Mouse (Mus musculus): ENCODE measurements around the gene Glra1. TPM values are rescaled to one million over a fixed set of nuclear protein-coding genes. Genes with fewer than 3 reads are reported as not detected.

Gene Glra1
- polyA plus RNA-seq, 1 experiment from 2014 or later, result not detected

GRCm38 (mm10) chr11:55502886-55503285 lies 105.1 kb downstream of the Glra1 start:
- TF ChIP-seq CTCF (IDR thresholded peaks at IDR 0.05; ENCODE audit: low read depth) (no peak), EP300 (IDR thresholded peaks at IDR 0.05; ENCODE audit: low read depth) (no peak)
- no peak overlapping the region for H3K9ac ChIP-seq (replicated peaks)
- no peaks in the 10 kb centered on the region for H3K9me3 ChIP-seq (ENCODE audit: low read length)
- WGBS (ENCODE audit: insufficient replicate concordance), result 58% methylated on average over 5 of the region's 5 CpGs
- H3K27me3 ChIP-seq (ENCODE audit: insufficient read depth, low read length), result no peaks in the 10 kb centered on the region
- no peak overlapping the region for H3K4me2 ChIP-seq (ENCODE audit: low read depth, low read length)
- no peak overlapping the region for H3K4me3 ChIP-seq (ENCODE audit: low read depth, low read length)
- no peaks in the 10 kb centered on the region for H3K4me1 ChIP-seq (ENCODE audit: insufficient read depth)
- H3K36me3 ChIP-seq (replicated peaks; ENCODE audit: insufficient read depth, low read length), result peaks cover 21% of the 10 kb centered on the region
- no peak overlapping the region for H3K27ac ChIP-seq (ENCODE audit: low read depth)
- ATAC-seq (no peak), DNase-seq (no peak)

- no peak for DNase-seq
- Histone ChIP-seq H3K9ac (replicated peaks) (no peak overlapping the region), H3K4me3 (ENCODE audit: low read depth, low read length) (no peak overlapping the region), H3K9me3 (ENCODE audit: low read length) (no peaks in the 10 kb centered on the region), H3K36me3 (replicated peaks; ENCODE audit: insufficient read depth, low read length) (peaks cover 29% of the 10 kb centered on the region), H3K4me2 (ENCODE audit: low read depth, low read length) (no peak overlapping the region), H3K27me3 (ENCODE audit: insufficient read depth, low read length) (no peaks in the 10 kb centered on the region), H3K27ac (ENCODE audit: low read depth) (no peak overlapping the region), H3K4me1 (ENCODE audit: insufficient read depth) (no peaks in the 10 kb centered on the region)
- ATAC-seq, result no peak
- WGBS (ENCODE audit: insufficient replicate concordance), result 77% methylated on average over 8 of the region's 8 CpGs
- TF ChIP-seq CTCF (IDR thresholded peaks at IDR 0.05; ENCODE audit: low read depth) (no peak), EP300 (IDR thresholded peaks at IDR 0.05; ENCODE audit: low read depth) (no peak)
These were observed 106.0 kb downstream of the Glra1 start for GRCm38 (mm10) chr11:55501955-55502531.

DNA sequence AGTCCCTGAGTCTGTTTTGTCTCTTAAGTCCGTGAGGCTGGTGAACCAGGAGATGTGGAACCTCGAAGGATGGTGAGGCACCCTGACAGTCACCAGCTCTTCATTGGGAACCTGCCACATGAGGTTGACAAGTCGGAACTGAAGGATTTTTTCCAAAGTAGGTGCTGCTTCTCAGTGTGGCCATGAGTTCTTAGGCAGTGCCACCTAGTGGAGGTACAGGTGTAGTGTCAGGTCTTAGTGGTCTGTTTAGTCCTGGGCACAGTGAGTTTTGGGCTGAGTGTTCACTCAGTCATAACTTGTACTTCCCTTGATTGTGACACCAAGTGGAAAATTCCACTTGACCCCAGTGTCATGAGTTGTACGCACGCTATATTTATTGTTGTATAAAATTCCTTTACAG lies 110.1 kb downstream of the Glra1 start:
- H3K4me3 ChIP-seq (ENCODE audit: low read depth, low read length), result no peak overlapping the region
- H3K27me3 ChIP-seq (ENCODE audit: insufficient read depth, low read length), result no peaks in the 10 kb centered on the region
- DNase-seq (peak; percentile 56), ATAC-seq (peak; percentile 57)
- TF ChIP-seq CTCF (IDR thresholded peaks at IDR 0.05; ENCODE audit: low read depth) (peak; percentile 89), EP300 (IDR thresholded peaks at IDR 0.05; ENCODE audit: low read depth) (no peak)
- H3K9me3 ChIP-seq (ENCODE audit: low read length), result no peaks in the 10 kb centered on the region
- H3K4me1 ChIP-seq (ENCODE audit: insufficient read depth), result no peaks in the 10 kb centered on the region
- WGBS (ENCODE audit: insufficient replicate concordance), result 52% methylated on average over 5 of the region's 5 CpGs
- no peak overlapping the region for H3K9ac ChIP-seq (replicated peaks)
- H3K36me3 ChIP-seq (replicated peaks; ENCODE audit: insufficient read depth, low read length), result peaks cover 67% of the 10 kb centered on the region
- no peak overlapping the region for H3K4me2 ChIP-seq (ENCODE audit: low read depth, low read length)
- H3K27ac ChIP-seq (ENCODE audit: low read depth), result no peak overlapping the region

DNA sequence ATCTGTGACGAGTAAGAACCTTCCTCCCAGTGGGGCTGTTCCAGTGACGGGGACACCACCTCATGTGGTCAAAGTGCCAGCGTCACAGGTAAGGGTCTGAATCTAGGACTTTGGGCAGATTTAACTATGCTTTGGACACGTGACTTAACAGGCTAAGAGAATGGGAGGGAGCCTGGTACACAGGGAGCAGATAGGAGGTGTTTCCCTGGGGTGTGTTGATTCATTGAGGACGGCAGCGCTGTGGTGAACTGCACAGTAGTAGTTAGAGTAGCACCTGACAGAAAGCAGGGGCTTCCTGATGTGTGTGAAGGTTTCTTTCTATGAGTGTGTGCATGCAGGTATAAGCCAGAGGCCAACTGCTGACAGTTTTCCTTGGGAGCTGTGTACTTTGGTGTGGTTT lies 111.8 kb downstream of the Glra1 start:
- TF ChIP-seq CTCF (IDR thresholded peaks at IDR 0.05; ENCODE audit: low read depth) (no peak), EP300 (IDR thresholded peaks at IDR 0.05; ENCODE audit: low read depth) (no peak)
- Histone ChIP-seq H3K27me3 (ENCODE audit: insufficient read depth, low read length) (no peaks in the 10 kb centered on the region), H3K36me3 (replicated peaks; ENCODE audit: insufficient read depth, low read length) (peaks cover 84% of the 10 kb centered on the region), H3K9ac (replicated peaks) (no peak overlapping the region), H3K27ac (ENCODE audit: low read depth) (no peak overlapping the region), H3K4me1 (ENCODE audit: insufficient read depth) (no peaks in the 10 kb centered on the region), H3K4me2 (ENCODE audit: low read depth, low read length) (no peak overlapping the region), H3K9me3 (ENCODE audit: low read length) (no peaks in the 10 kb centered on the region), H3K4me3 (ENCODE audit: low read depth, low read length) (no peak overlapping the region)
- 80% methylated on average over 6 of the region's 6 CpGs for WGBS (ENCODE audit: insufficient replicate concordance)
- DNase-seq, result no peak
- no peak for ATAC-seq

- no peak overlapping the region for H3K9ac ChIP-seq (replicated peaks)
- no peak for ATAC-seq
- peaks cover 46% of the 10 kb centered on the region for H3K36me3 ChIP-seq (replicated peaks; ENCODE audit: insufficient read depth, low read length)
- DNase-seq, result no peak
- TF ChIP-seq CTCF (IDR thresholded peaks at IDR 0.05; ENCODE audit: low read depth) (no peak), EP300 (IDR thresholded peaks at IDR 0.05; ENCODE audit: low read depth) (no peak)
- no peaks in the 10 kb centered on the region for H3K27me3 ChIP-seq (ENCODE audit: insufficient read depth, low read length)
- H3K27ac ChIP-seq (ENCODE audit: low read depth), result no peak overlapping the region
- H3K4me1 ChIP-seq (ENCODE audit: insufficient read depth), result no peaks in the 10 kb centered on the region
- H3K4me2 ChIP-seq (ENCODE audit: low read depth, low read length), result no peak overlapping the region
- WGBS (ENCODE audit: insufficient replicate concordance), result 93% methylated on average over 7 of the region's 7 CpGs
- H3K4me3 ChIP-seq (ENCODE audit: low read depth, low read length), result no peak overlapping the region
- H3K9me3 ChIP-seq (ENCODE audit: low read length), result no peaks in the 10 kb centered on the region
These were observed 122.6 kb downstream of the Glra1 start for GRCm38 (mm10) chr11:55485443-55485842.

GRCm38 (mm10) chr11:55473219-55473618 lies 134.8 kb downstream of the Glra1 start:
- Histone ChIP-seq H3K9ac (replicated peaks) (no peak overlapping the region), H3K4me1 (ENCODE audit: insufficient read depth) (peaks cover 27% of the 10 kb centered on the region), H3K27ac (ENCODE audit: low read depth) (no peak overlapping the region), H3K27me3 (ENCODE audit: insufficient read depth, low read length) (no peaks in the 10 kb centered on the region), H3K4me3 (ENCODE audit: low read depth, low read length) (no peak overlapping the region), H3K9me3 (ENCODE audit: low read length) (no peaks in the 10 kb centered on the region), H3K36me3 (replicated peaks; ENCODE audit: insufficient read depth, low read length) (peaks cover 2% of the 10 kb centered on the region; the same call in 1 of the 2 replicates), H3K4me2 (ENCODE audit: low read depth, low read length) (0 out of 2 replicates have a peak overlapping the region, but pooled peaks have one; percentile 14)
- ATAC-seq, result no peak
- WGBS (ENCODE audit: insufficient replicate concordance), result 37% methylated on average over 3 of the region's 3 CpGs
- no peak for DNase-seq
- TF ChIP-seq EP300 (IDR thresholded peaks at IDR 0.05; ENCODE audit: low read depth) (no peak), CTCF (IDR thresholded peaks at IDR 0.05; ENCODE audit: low read depth) (no peak)
